Mouse (Mus musculus): ENCODE measurements around the gene Ephb1. TPM values are rescaled to one million over a fixed set of nuclear protein-coding genes. Genes with fewer than 3 reads are reported as not detected.

The Ephb1 gene
- total and polyA plus RNA-seq, 2 experiments from 2014 or later = 34.9 to 48.6 TPM

GRCm38 (mm10) chr9:102181276-102181675 is 173.2 kb downstream of the Ephb1 start:
- ATAC-seq = no peak
- Histone ChIP-seq H3K27ac (ENCODE audit: low read depth, low read length) (no peak overlapping the region), H3K36me3 (ENCODE audit: insufficient read depth) (no peaks in the 10 kb centered on the region; the same call in 1 of the 2 replicates), H3K9me3 (ENCODE audit: low read length) (no peaks in the 10 kb centered on the region), H3K4me1 (ENCODE audit: insufficient read depth) (no peaks in the 10 kb centered on the region), H3K9ac (no peak overlapping the region), H3K27me3 (ENCODE audit: insufficient read depth, low read length) (no peaks in the 10 kb centered on the region), H3K4me2 (ENCODE audit: low read depth) (no peak overlapping the region), H3K4me3 (ENCODE audit: low read depth, low read length) (no peak overlapping the region)
- DNase-seq = no peak
- no peak for TF ChIP-seq CTCF (IDR thresholded peaks at IDR 0.05; ENCODE audit: low read depth)
- 21% methylated on average over 3 of the region's 3 CpGs for WGBS

- no peak overlapping the region for H3K9ac ChIP-seq
- no peak for TF ChIP-seq CTCF (IDR thresholded peaks at IDR 0.05; ENCODE audit: low read depth)
- H3K9me3 ChIP-seq (ENCODE audit: low read length) = no peaks in the 10 kb centered on the region
- no peak overlapping the region for H3K27ac ChIP-seq (ENCODE audit: low read depth, low read length)
- H3K36me3 ChIP-seq (ENCODE audit: insufficient read depth) = no peaks in the 10 kb centered on the region; the same call in 1 of the 2 replicates
- ATAC-seq (no peak), DNase-seq (no peak)
- no peak overlapping the region for H3K4me2 ChIP-seq (ENCODE audit: low read depth)
- no peaks in the 10 kb centered on the region for H3K27me3 ChIP-seq (ENCODE audit: insufficient read depth, low read length)
- no peaks in the 10 kb centered on the region for H3K4me1 ChIP-seq (ENCODE audit: insufficient read depth)
- WGBS = 44% methylated on average over 2 of the region's 2 CpGs
- no peak overlapping the region for H3K4me3 ChIP-seq (ENCODE audit: low read depth, low read length)
Observed at GRCm38 (mm10) chr9:102180486-102180885, 174.0 kb downstream of the Ephb1 start.

DNA sequence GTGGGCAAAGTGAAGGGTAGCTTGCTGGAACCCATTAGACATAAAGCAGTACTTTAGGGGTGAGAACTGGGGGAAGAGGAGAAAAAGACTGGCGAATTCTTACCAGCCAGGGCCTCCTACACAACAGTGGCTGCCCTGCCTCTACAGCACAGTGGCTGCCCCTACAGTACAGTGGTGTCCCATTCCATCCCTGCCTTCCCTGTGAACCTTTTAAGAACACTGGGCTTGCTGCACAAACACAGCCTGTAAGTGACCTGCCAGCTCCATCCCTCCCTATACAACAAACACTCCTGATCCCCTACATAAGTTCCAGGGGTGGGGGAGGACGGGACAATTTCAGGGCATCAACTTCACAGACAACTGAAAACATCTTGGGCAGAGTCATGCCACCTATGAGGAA is 174.4 kb downstream of the Ephb1 start:
- Histone ChIP-seq H3K9ac (no peak overlapping the region), H3K27ac (ENCODE audit: low read depth, low read length) (no peak overlapping the region), H3K4me2 (ENCODE audit: low read depth) (no peak overlapping the region), H3K27me3 (ENCODE audit: insufficient read depth, low read length) (no peaks in the 10 kb centered on the region), H3K9me3 (ENCODE audit: low read length) (no peaks in the 10 kb centered on the region), H3K36me3 (ENCODE audit: insufficient read depth) (no peaks in the 10 kb centered on the region; the same call in 1 of the 2 replicates), H3K4me1 (ENCODE audit: insufficient read depth) (no peaks in the 10 kb centered on the region), H3K4me3 (ENCODE audit: low read depth, low read length) (no peak overlapping the region)
- no peak for ATAC-seq
- no peak for DNase-seq
- no peak for TF ChIP-seq CTCF (IDR thresholded peaks at IDR 0.05; ENCODE audit: low read depth)
- 90% methylated on average over 2 of the region's 2 CpGs for whole genome bisulfite sequencing

GRCm38 (mm10) chr9:102169706-102170105 is 184.8 kb downstream of the Ephb1 start:
- H3K4me2 ChIP-seq (ENCODE audit: low read depth) = no peak overlapping the region
- DNase-seq (no peak), ATAC-seq (no peak)
- H3K9ac ChIP-seq = no peak overlapping the region
- H3K4me1 ChIP-seq (ENCODE audit: insufficient read depth) = no peaks in the 10 kb centered on the region
- no peaks in the 10 kb centered on the region for H3K36me3 ChIP-seq (ENCODE audit: insufficient read depth)
- H3K27ac ChIP-seq (ENCODE audit: low read depth, low read length) = no peak overlapping the region
- 59% methylated on average over 7 of the region's 7 CpGs for WGBS
- no peak overlapping the region for H3K4me3 ChIP-seq (ENCODE audit: low read depth, low read length)
- TF ChIP-seq CTCF (IDR thresholded peaks at IDR 0.05; ENCODE audit: low read depth) = no peak
- no peaks in the 10 kb centered on the region for H3K27me3 ChIP-seq (ENCODE audit: insufficient read depth, low read length)
- H3K9me3 ChIP-seq (ENCODE audit: low read length) = no peaks in the 10 kb centered on the region

DNA sequence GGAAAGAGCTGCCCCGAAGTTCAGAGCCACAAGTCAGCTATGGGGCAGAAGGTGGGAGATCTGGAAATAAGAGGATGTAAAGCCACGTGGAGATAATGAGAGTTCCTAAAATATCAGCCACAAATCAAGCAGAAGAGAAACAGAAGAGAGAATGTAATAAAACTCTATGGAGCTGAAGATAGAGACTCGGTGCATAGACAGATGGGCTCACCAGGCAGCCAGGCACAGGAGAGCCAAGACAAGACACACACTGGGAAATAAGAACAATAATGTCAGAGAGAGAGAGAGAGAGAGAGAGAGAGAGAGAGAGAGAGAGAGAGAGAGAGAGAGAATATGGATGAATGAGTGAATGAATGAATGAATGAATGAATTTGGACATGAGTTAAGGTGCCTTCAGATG is 198.6 kb downstream of the Ephb1 start:
- TF ChIP-seq CTCF (IDR thresholded peaks at IDR 0.05; ENCODE audit: low read depth) = no peak
- no peak for DNase-seq
- 62% methylated on average over 3 of the region's 3 CpGs for WGBS

DNA sequence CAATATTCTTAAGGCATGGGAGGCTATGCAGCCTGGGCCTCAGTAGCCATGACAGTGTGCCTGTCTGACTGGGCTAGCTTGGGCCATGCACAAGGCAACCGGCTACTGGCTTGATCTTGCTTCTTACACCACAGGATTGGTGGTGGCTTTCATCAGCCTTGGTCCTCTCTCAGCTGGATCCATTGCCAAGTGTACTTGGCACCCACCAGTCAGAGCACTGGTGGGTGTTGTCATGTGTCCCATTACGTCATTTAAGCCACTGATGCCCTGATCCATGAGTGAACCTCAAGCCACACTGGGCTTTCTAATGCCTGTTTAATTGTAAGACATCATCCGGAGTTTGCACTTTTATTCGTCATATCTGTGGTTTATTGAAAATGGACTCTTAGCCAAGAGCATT is 215.3 kb downstream of the Ephb1 start:
- Histone ChIP-seq H3K36me3 (ENCODE audit: insufficient read depth) (no peaks in the 10 kb centered on the region), H3K4me1 (ENCODE audit: insufficient read depth) (no peaks in the 10 kb centered on the region), H3K9me3 (ENCODE audit: low read length) (no peaks in the 10 kb centered on the region), H3K4me3 (ENCODE audit: low read depth, low read length) (no peak overlapping the region), H3K27ac (ENCODE audit: low read depth, low read length) (no peak overlapping the region), H3K4me2 (ENCODE audit: low read depth) (no peak overlapping the region), H3K27me3 (ENCODE audit: insufficient read depth, low read length) (no peaks in the 10 kb centered on the region), H3K9ac (no peak overlapping the region)
- 87% methylated on average over 4 of the region's 4 CpGs for whole genome bisulfite sequencing
- TF ChIP-seq CTCF (IDR thresholded peaks at IDR 0.05; ENCODE audit: low read depth) = no peak
- DNase-seq = no peak
- ATAC-seq = no peak

More for the DNA sequence above, 198.6 kb downstream of the Ephb1 start:
- H3K4me3 ChIP-seq (ENCODE audit: low read depth, low read length) = no peak overlapping the region
- H3K27me3 ChIP-seq (ENCODE audit: insufficient read depth, low read length) = no peaks in the 10 kb centered on the region
- no peaks in the 10 kb centered on the region for H3K9me3 ChIP-seq (ENCODE audit: low read length)
- no peak overlapping the region for H3K27ac ChIP-seq (ENCODE audit: low read depth, low read length)
- H3K9ac ChIP-seq = no peak overlapping the region
- H3K36me3 ChIP-seq (ENCODE audit: insufficient read depth) = no peaks in the 10 kb centered on the region
- no peak overlapping the region for H3K4me2 ChIP-seq (ENCODE audit: low read depth)
- no peaks in the 10 kb centered on the region for H3K4me1 ChIP-seq (ENCODE audit: insufficient read depth)
- no peak for ATAC-seq

DNA sequence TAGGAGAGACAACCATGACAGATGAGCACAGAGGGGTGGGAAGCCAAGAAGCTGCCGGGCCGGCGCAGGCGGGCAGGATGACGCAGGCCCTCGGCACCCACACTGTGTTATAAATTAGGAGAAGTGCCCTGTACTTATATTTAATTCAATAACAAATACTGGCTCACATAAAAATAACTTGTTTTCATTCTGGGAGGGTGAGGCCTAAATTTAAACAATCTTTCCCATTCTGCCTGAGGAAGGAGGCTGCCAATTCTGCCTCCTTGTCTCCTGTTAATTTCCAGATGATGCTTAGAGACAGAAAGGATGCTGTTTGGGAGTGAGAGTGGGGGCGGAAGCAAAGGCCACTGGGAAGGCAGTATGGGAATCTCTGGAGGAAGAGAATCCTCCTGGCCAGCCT is 215.8 kb downstream of the Ephb1 start:
- H3K4me2 ChIP-seq (ENCODE audit: low read depth) = no peak overlapping the region
- no peaks in the 10 kb centered on the region for H3K9me3 ChIP-seq (ENCODE audit: low read length)
- 0 out of 2 replicates have a peak overlapping the region, but pooled peaks have one; percentile 29 for H3K27ac ChIP-seq (ENCODE audit: low read depth, low read length)
- no peaks in the 10 kb centered on the region for H3K36me3 ChIP-seq (ENCODE audit: insufficient read depth)
- H3K4me3 ChIP-seq (ENCODE audit: low read depth, low read length) = no peak overlapping the region
- no peak for ATAC-seq
- no peak for TF ChIP-seq CTCF (IDR thresholded peaks at IDR 0.05; ENCODE audit: low read depth)
- no peak overlapping the region for H3K9ac ChIP-seq
- no peaks in the 10 kb centered on the region for H3K27me3 ChIP-seq (ENCODE audit: insufficient read depth, low read length)
- no peaks in the 10 kb centered on the region for H3K4me1 ChIP-seq (ENCODE audit: insufficient read depth)
- no peak for DNase-seq
- 48% methylated on average over 7 of the region's 7 CpGs for WGBS

GRCm38 (mm10) chr9:102138187-102138586 is 216.3 kb downstream of the Ephb1 start:
- no peaks in the 10 kb centered on the region for H3K27me3 ChIP-seq (ENCODE audit: insufficient read depth, low read length)
- H3K4me1 ChIP-seq (ENCODE audit: insufficient read depth) = no peaks in the 10 kb centered on the region
- ATAC-seq = no peak
- no peak overlapping the region for H3K27ac ChIP-seq (ENCODE audit: low read depth, low read length)
- no peaks in the 10 kb centered on the region for H3K36me3 ChIP-seq (ENCODE audit: insufficient read depth)
- DNase-seq = no peak
- H3K4me2 ChIP-seq (ENCODE audit: low read depth) = no peak overlapping the region
- H3K9ac ChIP-seq = no peak overlapping the region
- no peak overlapping the region for H3K4me3 ChIP-seq (ENCODE audit: low read depth, low read length)
- TF ChIP-seq CTCF (IDR thresholded peaks at IDR 0.05; ENCODE audit: low read depth) = no peak
- no peaks in the 10 kb centered on the region for H3K9me3 ChIP-seq (ENCODE audit: low read length)
